In the genomic region with DNA sequence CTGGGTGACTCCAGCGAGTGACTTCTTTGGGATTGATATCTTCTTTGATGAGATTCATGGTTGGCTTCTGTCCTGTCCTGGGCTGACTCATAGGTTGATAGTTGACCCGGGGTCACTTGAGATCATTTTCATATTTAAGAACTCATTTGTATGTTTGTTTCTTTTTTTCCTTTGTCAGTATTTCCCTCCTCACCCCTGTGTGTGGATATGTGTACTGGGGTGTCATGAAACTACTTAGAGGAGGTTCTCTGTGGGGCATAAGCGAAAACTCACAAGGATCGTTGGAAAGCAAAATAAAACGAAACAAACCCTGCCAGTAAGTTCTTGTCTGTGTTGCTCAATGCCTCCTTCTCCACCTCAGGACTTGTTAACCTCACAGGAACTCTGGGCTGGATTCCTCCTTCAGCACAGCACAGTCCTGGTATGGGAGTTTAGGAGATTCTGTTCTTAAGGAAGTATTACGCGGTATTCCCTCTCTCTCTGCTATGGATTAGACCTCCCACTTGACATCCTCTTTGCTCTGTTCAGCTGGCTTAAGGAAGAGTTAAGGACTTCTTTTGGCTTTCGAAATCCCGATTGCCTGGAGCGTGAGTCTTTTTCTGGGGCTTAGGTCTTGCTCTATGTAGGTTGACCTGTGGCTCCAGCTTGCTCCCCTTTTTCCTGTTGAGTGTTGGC, we compare ENCODE assay signal across 26 mouse cellular contexts.
DNase-seq lines count a peak whose midpoint lies in the region; ATAC-seq and TF ChIP-seq lines count a peak whose summit lies in the region.
"Had no signal": no experiment of that assay in that cellular context is flagged by ENCODE, and none has a peak within 500 bp of the region (broad histone marks: within the 10 kb centered on the region; RNA-seq: fewer than 3 reads in every experiment).

No protein-coding gene starts in this region.

- H3K27ac ChIP-seq in gastrocnemius, adult 2 months: peak overlapping the region; percentile 54
- H3K27ac ChIP-seq in brown adipose tissue, adult 24 weeks (replicated peaks; ENCODE audit: low read depth, low read length): peak overlapping the region; percentile 83
- H3K27ac ChIP-seq in hindbrain, embryonic 11.5 days (ENCODE audit: low read depth, low read length): no peak overlapping the region
- H3K27ac ChIP-seq: embryonic facial prominence, embryonic 13.5 days; heart, adult 2 months; hindbrain, embryonic 15.5 days; kidney, postnatal 0 days; liver, embryonic 14.5 days; lung, embryonic 15.5 days; midbrain, embryonic 12.5 days; neural tube, embryonic 12.5 days had no signal

- H3K4me2 ChIP-seq in hindbrain, embryonic 11.5 days (replicated peaks; ENCODE audit: low read depth, low read length): no peak overlapping the region
- H3K4me2 ChIP-seq: embryonic facial prominence, embryonic 13.5 days; heart, embryonic 12.5 days; hindbrain, embryonic 15.5 days; lung, embryonic 15.5 days; midbrain, embryonic 12.5 days; neural tube, embryonic 12.5 days had no signal

- H3K9me3 ChIP-seq in hindbrain, embryonic 11.5 days (ENCODE audit: control insufficient read depth, low read length): no peaks in the 10 kb centered on the region
- H3K9me3 ChIP-seq: embryonic facial prominence, embryonic 13.5 days; heart, embryonic 12.5 days; hindbrain, embryonic 15.5 days; lung, embryonic 15.5 days; midbrain, embryonic 12.5 days; neural tube, embryonic 12.5 days had no signal

- no peak for TF ChIP-seq CTCF in gastrocnemius, adult 2 months (IDR thresholded peaks at IDR 0.05)

- no peak overlapping the region for H3K9ac ChIP-seq in hindbrain, embryonic 11.5 days (ENCODE audit: low read depth, low read length)
- H3K9ac ChIP-seq: embryonic facial prominence, embryonic 13.5 days; forebrain, postnatal 0 days; heart, embryonic 12.5 days; hindbrain, embryonic 15.5 days; liver, embryonic 14.5 days; lung, embryonic 15.5 days; midbrain, embryonic 12.5 days; neural tube, embryonic 12.5 days had no signal

- H3K36me3 ChIP-seq in hindbrain, embryonic 11.5 days (ENCODE audit: control insufficient read depth, insufficient read depth, low read length): no peaks in the 10 kb centered on the region
- H3K36me3 ChIP-seq: embryonic facial prominence, embryonic 13.5 days; heart, embryonic 12.5 days; hindbrain, embryonic 15.5 days; lung, embryonic 15.5 days; midbrain, embryonic 12.5 days; neural tube, embryonic 12.5 days had no signal

- intact Hi-C loops in gastrocnemius, adult 2 months (cut with DNase I): loop anchor here (10.0 kb wide), 1 partner anchor 171 kb away; no protein-coding TSS in a partner anchor
- intact Hi-C loops in gastrocnemius, postnatal 14 days (cut with DNase I; ENCODE audit: low total_unique reads): no loop called here

- no peak for DNase-seq in gastrocnemius, adult 2 months
- no peak for DNase-seq in gastrocnemius, postnatal 14 days
- peak; percentile 52 for DNase-seq in lung, postnatal 36 days
- no peak for DNase-seq in lung, postnatal 14 days
- no peak for DNase-seq in hindbrain, embryonic 11.5 days (ENCODE audit: low spot score)
- DNase-seq: adrenal gland, adult 8-10 months; cerebellum, adult 11 months; cerebellum, adult 9-10 months; forebrain, postnatal 0 days; gastrocnemius, postnatal 25 days; heart, adult 2 months; kidney, postnatal 4 days; left cerebral cortex, postnatal 4 days; right cerebral cortex, postnatal 4 days had no signal

- peaks cover 9% of the 10 kb centered on the region for H3K4me1 ChIP-seq in brown adipose tissue, adult 24 weeks (ENCODE audit: control insufficient read depth, insufficient read depth, insufficient read length, low read length)
- no peaks in the 10 kb centered on the region for H3K4me1 ChIP-seq in hindbrain, embryonic 11.5 days (replicated peaks; ENCODE audit: control insufficient read depth, insufficient read depth, low read length)
- H3K4me1 ChIP-seq: embryonic facial prominence, embryonic 13.5 days; lung, embryonic 15.5 days; midbrain, embryonic 12.5 days; neural tube, embryonic 12.5 days had no signal

- ATAC-seq in hindbrain, embryonic 11.5 days (ENCODE audit: low FRiP score): no peak
- ATAC-seq in megakaryocyte-erythroid progenitor cell, adult 5-6 weeks (replicated peaks; ENCODE audit: low FRiP score, low TSS enrichment, poor library complexity, severe bottlenecking): no peak
- ATAC-seq: forebrain, postnatal 0 days; Patski had no signal

- 95% methylated on average over 10 of the region's 10 CpGs for WGBS in hindbrain, embryonic 11.5 days

- no peak overlapping the region for H3K4me3 ChIP-seq in gastrocnemius, adult 2 months
- H3K4me3 ChIP-seq in brown adipose tissue, adult 24 weeks (ENCODE audit: insufficient read depth, low read depth, low read length): no peak overlapping the region
- H3K4me3 ChIP-seq in hindbrain, embryonic 11.5 days (ENCODE audit: low read depth, low read length): no peak overlapping the region
- H3K4me3 ChIP-seq: embryonic facial prominence, embryonic 13.5 days; heart, adult 2 months; heart, embryonic 12.5 days; hindbrain, embryonic 15.5 days; lung, embryonic 15.5 days; midbrain, embryonic 12.5 days; myocyte; neural tube, embryonic 12.5 days had no signal

- H3K27me3 ChIP-seq in hindbrain, embryonic 11.5 days (ENCODE audit: control insufficient read depth, insufficient read depth, low read length): no peaks in the 10 kb centered on the region
- H3K27me3 ChIP-seq: embryonic facial prominence, embryonic 13.5 days; heart, embryonic 12.5 days; hindbrain, embryonic 15.5 days; lung, embryonic 15.5 days; midbrain, embryonic 12.5 days; neural tube, embryonic 12.5 days; Patski had no signal
